Mouse (Mus musculus): ENCODE measurements around the gene Ern1.

GRCm38 (mm10) chr11:106512006-106512390 lies 24.3 kb upstream of the Ern1 start:
- TF ChIP-seq CTCF (IDR thresholded peaks at IDR 0.05; ENCODE audit: borderline replicate concordance, extremely low read depth, insufficient read depth, insufficient read length) (no peak), POLR2A (IDR thresholded peaks at IDR 0.05; ENCODE audit: borderline replicate concordance, extremely low read depth, insufficient read depth, insufficient read length, poor library complexity, severe bottlenecking) (no peak)
